Mouse (Mus musculus) embryonic fibroblast, embryonic 13.5 days (primary cell): ENCODE results near the gene Son. TPM values are rescaled to one million over a fixed set of nuclear protein-coding genes. Genes with fewer than 3 reads are reported as not detected.
"Not testable (repeated sequence)": the region's sequence is repeated elsewhere in the genome, so short reads cannot be mapped to it uniquely, and the experiment has no call there.

Source experiments
- H3K27ac ChIP-seq: 2 replicates; pipeline ENCODE4 v1.5.1; 2012; ENCODE audit warnings: low read length, control low read depth, inconsistent platforms; ENCODE audit not compliant: insufficient read depth
- H3K4me1 ChIP-seq: 2 replicates; pipeline ENCODE4 v1.6.1; 2011; ENCODE audit warnings: low read length; ENCODE audit not compliant: control insufficient read depth, insufficient read depth
- H3K4me3 ChIP-seq: 2 replicates; pipeline ENCODE4 v1.5.1; 2011; ENCODE audit warnings: mild to moderate bottlenecking, control low read depth, low read length; ENCODE audit not compliant: insufficient read depth
- CTCF ChIP-seq: IDR thresholded peaks from 2 replicates; pipeline ENCODE4 v1.5.1; 2011; ENCODE audit warnings: mild to moderate bottlenecking, control low read depth, low read length, moderate library complexity, borderline replicate concordance; ENCODE audit not compliant: insufficient read depth
- POLR2A ChIP-seq: IDR thresholded peaks from 2 replicates; pipeline ENCODE4 v1.6.1; 2011; ENCODE audit warnings: low read depth, mild to moderate bottlenecking, control low read depth, low read length, moderate library complexity
- polyA plus RNA-seq: library from polyadenylated mRNA; stranded (reverse); fragments of >200 nt; gene quantifications from 2 replicates; pipeline ENCODE4 v1.2.4, GENCODE M21; 2011; ENCODE audit warnings: low read depth; ENCODE audit not compliant: missing spikeins, insufficient read length

Son gene
- polyA plus RNA-seq, 1 experiment = 242 TPM

DNA sequence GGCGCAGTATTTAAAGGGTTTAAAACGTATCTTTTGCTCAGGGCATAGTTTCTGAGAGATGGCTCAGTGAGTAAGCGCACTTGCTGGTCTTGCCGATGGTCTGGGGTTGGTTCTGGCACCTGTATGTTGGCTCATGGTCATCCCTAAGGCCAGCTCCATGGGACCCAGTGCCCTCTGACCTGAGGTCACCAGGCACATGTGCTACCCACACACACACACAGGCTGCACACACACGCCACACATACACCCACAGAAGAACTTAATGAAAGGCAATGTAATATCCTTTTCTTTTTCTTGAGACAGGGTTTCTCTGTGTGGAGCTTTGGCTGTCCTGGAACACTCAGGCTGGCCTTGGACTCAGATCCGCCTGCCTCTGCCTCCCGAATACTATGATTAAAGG, 14.4 kb upstream of the Son start:
- Histone ChIP-seq H3K27ac (no peak overlapping the region), H3K4me3 (no peak overlapping the region), H3K4me1 (no peaks in the 10 kb centered on the region)
- TF ChIP-seq POLR2A (no peak), CTCF (no peak)

GRCm38 (mm10) chr16:91633641-91634040, 13.7 kb upstream of the Son start:
- no peak overlapping the region for H3K4me3 ChIP-seq
- TF ChIP-seq CTCF (no peak), POLR2A (no peak)
- no peak overlapping the region for H3K27ac ChIP-seq

GRCm38 (mm10) chr16:91639161-91639560, 8.1 kb upstream of the Son start:
- no peak overlapping the region for H3K27ac ChIP-seq
- TF ChIP-seq CTCF = no peak
- no peak for TF ChIP-seq POLR2A
- H3K4me1 ChIP-seq = no peaks in the 10 kb centered on the region
- no peak overlapping the region for H3K4me3 ChIP-seq

More at GRCm38 (mm10) chr16:91633641-91634040, 13.7 kb upstream of the Son start:
- no peaks in the 10 kb centered on the region for H3K4me1 ChIP-seq

DNA sequence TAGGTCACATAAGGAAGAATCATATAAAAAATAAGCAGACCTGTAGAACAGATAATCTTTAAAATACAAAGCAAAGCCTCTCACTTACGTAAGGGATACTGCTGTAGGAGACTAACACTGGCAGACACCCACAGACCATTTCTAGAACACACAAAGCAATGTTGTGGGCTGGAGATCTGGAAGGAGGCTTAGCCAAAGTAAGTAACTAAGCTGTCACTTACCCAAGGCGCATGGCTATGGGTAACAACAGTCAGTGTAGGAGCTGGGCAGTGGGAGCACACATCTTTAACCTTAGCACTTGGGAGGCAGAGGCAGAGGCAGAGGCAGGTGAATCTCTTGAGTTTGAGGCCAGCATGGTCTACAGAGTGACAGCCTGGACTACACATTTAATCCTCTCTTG, 7.7 kb upstream of the Son start:
- TF ChIP-seq POLR2A (no peak), CTCF (no peak)
- no peaks in the 10 kb centered on the region for H3K4me1 ChIP-seq
- H3K27ac ChIP-seq = no peak overlapping the region
- H3K4me3 ChIP-seq = no peak overlapping the region

DNA sequence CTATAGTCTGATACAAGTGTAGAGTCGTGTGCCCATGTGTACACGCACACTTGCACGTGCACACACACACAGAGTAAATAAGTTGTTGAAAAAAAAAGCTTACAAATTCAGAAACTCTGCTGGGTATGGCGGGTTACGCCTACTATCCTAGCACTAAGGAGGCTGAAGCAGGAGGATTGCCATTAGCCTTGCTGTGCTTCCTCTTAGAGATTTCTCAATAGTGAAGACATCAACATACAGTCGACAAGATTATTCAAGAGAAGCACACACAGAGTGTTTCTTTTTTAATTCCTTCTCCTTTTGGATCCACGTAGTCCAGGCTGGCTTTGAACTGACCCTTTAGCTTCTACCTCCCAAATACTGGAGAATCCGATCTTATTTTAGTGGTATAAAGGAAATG, 7.1 kb upstream of the Son start:
- no peak for TF ChIP-seq POLR2A
- TF ChIP-seq CTCF = no peak
- no peak overlapping the region for H3K4me3 ChIP-seq
- no peaks in the 10 kb centered on the region for H3K4me1 ChIP-seq
- no peak overlapping the region for H3K27ac ChIP-seq

DNA sequence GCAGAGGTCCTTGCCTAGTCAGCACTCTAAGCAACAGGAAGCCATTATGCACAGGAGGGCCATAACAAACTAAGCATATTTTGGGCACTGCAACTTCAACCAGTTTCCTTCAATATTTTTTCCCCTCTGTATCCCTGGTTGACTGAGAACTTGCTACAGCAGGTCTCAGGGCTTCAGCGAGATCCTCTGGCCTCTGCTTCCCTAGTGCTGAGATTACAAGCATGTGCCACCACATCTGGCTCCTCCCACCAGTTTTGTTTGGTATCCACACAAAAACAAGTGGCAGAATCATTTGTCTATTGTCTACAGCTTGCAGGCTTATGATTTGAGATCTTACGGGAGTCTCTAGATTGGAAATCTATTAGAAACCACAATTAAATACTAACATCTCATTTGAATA, 2.4 kb upstream of the Son start:
- no peak overlapping the region for H3K4me3 ChIP-seq
- H3K27ac ChIP-seq = no peak overlapping the region
- TF ChIP-seq CTCF = no peak
- H3K4me1 ChIP-seq = no peaks in the 10 kb centered on the region

GRCm38 (mm10) chr16:91645420-91645819, 1.9 kb upstream of the Son start:
- not testable (repeated sequence) for H3K27ac ChIP-seq, H3K4me3 ChIP-seq, H3K4me1 ChIP-seq

GRCm38 (mm10) chr16:91645995-91646602, 1.2 kb upstream of the Son start:
- Histone ChIP-seq H3K4me1 (no peaks in the 10 kb centered on the region), H3K4me3 (peak overlapping the region; percentile 95), H3K27ac (no peak overlapping the region)
- TF ChIP-seq CTCF = no peak
- no peak for TF ChIP-seq POLR2A

- Histone ChIP-seq H3K27ac (peak within 1 kb of the TSS; percentile 95), H3K4me3 (peak within 1 kb of the TSS; percentile 98), H3K4me1 (no peaks in the 10 kb centered on the region)
- TF ChIP-seq POLR2A (peak; percentile 99), CTCF (no peak)
Measured at GRCm38 (mm10) chr16:91646681-91647419, 456 bp upstream of the Son start, which contains the start of gene Gart. Gene Gart, minus strand, starts transcription at chr16:91646952.

DNA sequence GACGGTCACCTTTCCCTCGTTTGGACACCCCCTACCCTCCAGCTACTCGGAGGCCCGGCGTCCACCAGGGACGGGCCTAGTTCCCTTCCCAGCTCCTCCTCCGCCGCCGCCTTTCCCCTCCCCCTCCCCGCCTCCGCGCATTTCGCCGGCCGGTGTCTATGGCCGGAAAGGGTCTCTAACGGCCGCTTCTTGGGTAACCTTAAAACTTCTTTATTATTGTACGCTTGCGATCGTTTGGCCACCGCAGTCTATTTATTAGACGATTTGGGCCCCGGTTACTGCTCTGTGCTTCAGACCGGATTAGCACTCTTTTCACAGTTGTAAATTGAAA, 879 bp downstream of the Son start:
- peak; percentile 49 for TF ChIP-seq POLR2A
- TF ChIP-seq CTCF = no peak
- Histone ChIP-seq H3K4me1 (no peaks in the 10 kb centered on the region), H3K4me3 (peak overlapping the region; percentile 98), H3K27ac (peak overlapping the region; percentile 88; the same call in 1 of the 2 replicates)

DNA sequence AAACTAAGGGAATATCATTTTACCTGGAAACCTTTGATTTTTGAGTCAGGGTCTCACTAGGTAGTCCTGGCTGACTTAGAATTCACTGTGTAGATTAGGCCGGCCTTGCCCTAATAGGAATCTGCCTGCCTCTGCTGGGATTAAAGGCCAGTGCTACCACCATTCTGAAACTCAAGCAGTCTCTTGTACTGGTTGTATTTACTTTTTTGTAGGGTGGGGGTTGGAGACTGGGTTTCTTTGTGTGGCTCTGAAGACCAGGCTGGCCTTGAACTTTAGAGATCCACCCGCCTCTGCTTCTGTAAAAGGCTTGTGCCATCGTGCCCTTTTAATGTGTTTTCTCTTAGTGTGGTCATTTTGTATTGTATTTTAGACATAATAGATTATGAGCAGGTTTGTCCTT, 1.9 kb downstream of the Son start:
- no peak for TF ChIP-seq CTCF
- TF ChIP-seq POLR2A = no peak
- H3K4me1 ChIP-seq = no peaks in the 10 kb centered on the region
- H3K27ac ChIP-seq = no peak overlapping the region
- peak overlapping the region; percentile 72 for H3K4me3 ChIP-seq
